Mouse (Mus musculus) olfactory bulb, adult 2 months (tissue): ENCODE data around the gene 2900026A02Rik.

ENCODE experiments used
- CTCF ChIP-seq: fragments of 200-500 bp; IDR thresholded peaks from 2 replicates; pipeline ENCODE4 v1.5.1; 2012; ENCODE audit warnings: low read depth, mild to moderate bottlenecking, low read length, moderate library complexity; ENCODE audit not compliant: insufficient read depth
- POLR2A ChIP-seq: fragments of 200-500 bp; IDR thresholded peaks from 2 replicates; pipeline ENCODE4 v1.6.1; 2012; ENCODE audit warnings: mild to moderate bottlenecking, low read depth, low read length, moderate library complexity; ENCODE audit not compliant: insufficient read depth

DNA sequence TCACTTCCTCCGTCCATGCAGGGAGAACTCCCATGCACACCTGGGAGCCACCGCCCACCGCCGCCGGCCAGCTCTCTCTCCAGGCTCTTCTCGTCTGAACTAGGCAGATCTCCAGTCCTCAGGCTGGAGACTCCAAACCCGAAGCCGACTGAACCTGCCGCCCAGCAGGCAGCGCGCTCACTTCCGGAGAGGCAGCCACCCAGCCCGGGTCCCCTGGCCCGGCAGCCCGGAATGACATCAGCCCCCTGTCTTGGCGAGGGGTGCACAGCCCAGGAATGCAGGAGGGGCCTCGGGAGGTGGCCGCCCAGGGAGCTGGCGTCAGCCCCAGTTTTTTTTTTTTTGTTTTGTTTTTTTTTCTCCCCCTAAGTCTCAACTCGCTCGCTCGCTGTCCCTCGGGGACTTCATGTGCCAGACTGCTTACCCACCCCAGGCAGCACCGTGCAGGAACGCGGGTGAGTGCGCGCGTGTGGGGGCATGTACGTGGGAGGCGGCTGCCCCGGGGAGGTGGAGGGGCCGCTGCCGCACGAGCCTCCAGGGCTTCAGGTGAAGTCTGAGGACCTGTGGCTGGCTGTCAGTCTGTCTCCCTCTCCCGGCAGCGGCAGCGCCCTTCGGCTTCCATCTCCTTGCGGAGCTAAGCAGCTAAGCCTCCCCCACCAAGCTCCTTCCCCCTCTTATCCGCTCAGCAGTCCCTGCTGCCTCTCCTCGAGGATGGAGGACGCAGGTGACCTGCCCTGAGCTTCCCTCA lies 82.5 kb downstream of the 2900026A02Rik start:
- TF ChIP-seq CTCF (no peak), POLR2A (no peak; the same call in 1 of the 2 replicates)
